Mouse (Mus musculus): ENCODE measurements around the gene Gatd1. TPM values are rescaled to one million over a fixed set of nuclear protein-coding genes. Genes with fewer than 3 reads are reported as not detected.
"Not testable (repeated sequence)": the region's sequence is repeated elsewhere in the genome, so short reads cannot be mapped to it uniquely, and the experiment has no call there.

Gene Gatd1
- total RNA-seq, 2 experiments from 2014 or later: 12.5 to 12.9 TPM

GRCm38 (mm10) chr7:141426948-141427730, 13.2 kb upstream of the Gatd1 start:
- DNase-seq: no peak

DNA sequence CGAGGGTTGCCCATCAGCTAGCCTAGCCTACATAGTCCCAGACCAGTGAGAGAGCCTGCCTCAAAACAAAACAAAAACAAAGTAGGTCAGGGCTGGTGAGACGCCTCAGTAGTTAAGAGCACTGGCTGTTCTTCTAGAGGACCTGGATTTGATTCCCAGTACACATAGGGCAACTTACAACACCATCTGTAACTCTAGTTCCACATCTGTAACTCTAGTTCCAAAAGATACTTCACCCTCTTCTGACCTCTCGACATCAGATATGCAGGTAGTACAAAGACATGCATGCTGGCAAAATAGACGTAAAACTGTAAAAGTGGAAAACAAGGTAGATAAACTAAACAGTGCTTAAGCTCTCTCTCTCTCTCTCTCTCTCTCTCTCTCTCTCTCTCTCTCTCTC, 9.9 kb upstream of the Gatd1 start:
- no peak for DNase-seq

DNA sequence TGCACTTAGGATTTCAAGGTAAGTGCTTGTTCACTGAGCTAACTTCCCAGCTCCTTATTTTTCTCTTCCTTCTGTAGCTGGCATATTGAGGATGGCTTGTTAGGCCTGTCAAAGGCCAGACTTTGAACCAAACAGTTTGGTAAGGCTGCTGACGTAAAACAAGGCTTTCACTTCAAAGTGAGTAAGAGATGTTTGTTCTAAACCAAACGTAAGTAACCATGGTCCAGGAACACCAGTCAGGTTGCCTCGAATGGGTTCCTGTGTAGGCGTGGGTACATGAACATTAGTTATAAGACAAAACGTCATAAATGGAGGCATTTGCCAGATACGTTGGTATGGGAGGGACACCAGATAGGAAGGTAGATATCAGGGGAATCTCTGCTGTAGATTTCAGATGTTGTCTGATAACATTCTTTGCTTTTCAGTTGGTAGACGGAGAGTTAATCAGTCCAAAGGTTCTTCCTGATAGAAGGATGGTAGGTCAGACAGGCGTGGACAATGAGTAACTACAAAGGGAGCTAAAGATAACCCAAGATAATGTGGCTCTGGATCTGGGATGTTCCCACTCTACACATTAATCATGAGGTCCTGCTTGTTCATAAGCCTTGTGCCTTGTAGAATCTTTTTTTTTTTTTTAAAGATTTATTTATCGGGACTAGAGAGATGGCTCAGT, 6.2 kb upstream of the Gatd1 start:
- DNase-seq: no peak

DNA sequence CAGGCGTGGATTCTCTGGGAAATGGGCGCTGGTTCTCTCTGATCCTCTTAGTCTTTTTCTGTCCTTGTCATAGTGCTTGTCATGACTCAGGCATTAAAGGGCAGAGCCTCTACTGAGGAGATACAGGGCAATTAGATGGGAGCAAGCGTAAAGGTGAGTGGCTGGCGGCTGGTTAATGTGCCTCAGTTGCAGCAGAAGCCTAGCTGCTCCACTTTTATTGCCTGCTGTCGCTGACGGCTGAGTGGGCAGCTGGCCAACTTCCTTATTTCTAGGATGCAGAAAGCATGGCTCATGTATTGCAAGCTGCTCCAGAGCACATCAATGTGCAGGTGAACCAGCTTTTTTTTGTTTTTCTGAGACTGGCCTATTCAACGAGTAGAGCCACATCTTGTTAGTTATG, 5.0 kb upstream of the Gatd1 start:
- DNase-seq: no peak

GRCm38 (mm10) chr7:141417731-141418681, 4.1 kb upstream of the Gatd1 start:
- no peak for DNase-seq

GRCm38 (mm10) chr7:141416144-141416841, 2.4 kb upstream of the Gatd1 start:
- no peak for DNase-seq

DNA sequence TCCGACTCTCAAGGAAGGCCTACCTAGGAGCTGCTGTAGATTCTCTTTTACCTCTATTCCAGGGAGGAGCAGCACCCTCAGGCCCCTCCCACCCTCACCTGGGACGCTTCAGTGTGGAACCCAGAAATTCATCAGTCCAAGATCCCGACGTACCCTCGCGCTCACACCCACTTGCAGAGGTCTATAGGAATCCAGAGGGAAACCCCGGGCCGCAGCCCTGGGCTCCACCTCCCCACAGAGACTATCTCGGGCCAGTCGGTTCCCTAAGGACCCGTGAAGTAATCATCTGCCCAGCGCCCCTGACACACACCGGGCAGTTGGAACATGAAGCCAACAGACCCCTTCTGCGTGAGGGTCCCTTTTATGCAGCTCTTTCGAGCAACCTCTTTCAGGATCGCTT, 605 bp downstream of the Gatd1 start:
- DNase-seq: no peak

GRCm38 (mm10) chr7:141411667-141412066, 2.3 kb downstream of the Gatd1 start:
- no peak for DNase-seq

DNA sequence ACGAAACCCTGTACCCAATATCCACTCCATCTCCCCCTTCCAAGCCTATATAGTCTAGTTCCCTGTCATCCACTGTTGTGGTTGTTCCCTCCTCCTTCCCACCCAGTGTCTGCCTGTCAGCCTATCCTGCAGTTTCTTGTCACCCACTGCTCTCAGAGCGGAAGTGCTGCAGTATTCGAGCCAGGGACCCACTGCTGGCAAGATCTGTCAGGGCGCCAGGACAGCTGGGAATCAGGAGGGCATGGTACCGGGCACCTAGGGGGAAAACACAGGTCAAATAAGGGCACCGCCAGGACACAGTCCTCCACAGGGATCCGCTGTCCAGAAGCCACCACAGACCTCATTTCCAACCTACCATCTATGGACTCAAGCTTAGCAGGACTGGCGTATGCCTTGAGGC, 3.3 kb downstream of the Gatd1 start:
- no peak for DNase-seq

GRCm38 (mm10) chr7:141408833-141409232, 5.1 kb downstream of the Gatd1 start:
- peak; percentile 93 for DNase-seq

GRCm38 (mm10) chr7:141407670-141408069, 6.3 kb downstream of the Gatd1 start:
- DNase-seq: not testable (repeated sequence)

DNA sequence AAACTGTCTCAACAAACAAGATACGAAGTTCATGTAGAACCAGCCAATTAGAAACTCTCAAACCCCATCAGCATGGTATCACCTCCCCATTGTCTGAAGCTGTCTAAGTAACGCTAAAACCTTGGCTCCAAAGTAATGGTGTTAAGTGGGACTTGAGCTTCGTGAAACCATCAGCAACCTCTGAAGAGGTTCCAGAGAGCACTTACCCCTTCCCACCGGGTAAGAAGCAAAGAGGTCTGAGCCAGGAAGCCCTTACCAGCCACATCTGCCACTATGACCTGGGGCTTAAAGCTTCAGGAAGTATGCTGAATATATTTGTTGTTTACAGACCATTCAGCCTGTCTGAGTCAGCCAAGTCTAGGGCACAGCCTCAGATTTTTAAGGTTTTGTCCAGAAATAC, 8.5 kb downstream of the Gatd1 start:
- no peak for DNase-seq

DNA sequence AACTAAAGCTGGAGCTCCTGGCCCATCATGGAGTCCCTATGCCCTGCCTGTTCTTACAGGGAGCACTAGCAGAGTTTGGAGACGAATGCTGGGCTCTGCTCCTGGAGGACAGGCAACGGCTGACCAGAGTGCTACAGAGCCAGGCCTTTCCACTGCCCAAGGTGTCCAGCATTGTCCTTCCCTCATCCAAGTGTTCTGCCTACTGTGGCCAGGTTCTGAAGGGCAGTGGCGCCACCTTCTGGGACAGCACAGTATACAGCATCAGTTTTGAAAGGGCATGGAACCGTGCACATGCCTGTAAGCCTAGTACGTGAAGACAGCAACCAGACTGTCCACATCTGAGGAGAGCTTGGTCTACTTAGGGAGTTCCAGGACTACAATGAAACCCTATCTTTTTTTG, 10.6 kb downstream of the Gatd1 start:
- peak; percentile 71 for DNase-seq

DNA sequence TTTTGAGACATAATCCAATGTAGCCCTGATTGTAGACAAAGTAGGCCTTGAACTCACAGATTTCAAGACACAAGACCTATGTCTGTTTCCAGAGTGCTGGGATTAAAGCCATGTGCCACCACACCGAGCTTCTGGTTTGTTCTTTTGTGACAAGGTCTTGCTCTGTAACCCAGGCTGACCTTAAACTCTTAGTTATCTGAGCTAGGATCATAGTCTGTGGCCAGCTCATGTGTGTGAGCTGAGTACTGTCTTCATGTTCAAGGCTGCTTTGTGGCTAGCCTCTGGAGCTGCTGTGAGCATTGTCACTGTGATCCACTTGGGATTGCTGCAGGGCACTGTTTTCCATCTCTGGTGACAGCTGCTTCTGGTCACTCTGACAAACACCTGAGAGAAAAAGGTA, 18.6 kb downstream of the Gatd1 start:
- no peak for DNase-seq

- peak; percentile 79 for DNase-seq
These were observed 19.2 kb downstream of the Gatd1 start for GRCm38 (mm10) chr7:141394771-141395170.

GRCm38 (mm10) chr7:141394158-141394557, 19.8 kb downstream of the Gatd1 start:
- no peak for DNase-seq

GRCm38 (mm10) chr7:141392552-141393222, 21.2 kb downstream of the Gatd1 start:
- no peak for DNase-seq

DNA sequence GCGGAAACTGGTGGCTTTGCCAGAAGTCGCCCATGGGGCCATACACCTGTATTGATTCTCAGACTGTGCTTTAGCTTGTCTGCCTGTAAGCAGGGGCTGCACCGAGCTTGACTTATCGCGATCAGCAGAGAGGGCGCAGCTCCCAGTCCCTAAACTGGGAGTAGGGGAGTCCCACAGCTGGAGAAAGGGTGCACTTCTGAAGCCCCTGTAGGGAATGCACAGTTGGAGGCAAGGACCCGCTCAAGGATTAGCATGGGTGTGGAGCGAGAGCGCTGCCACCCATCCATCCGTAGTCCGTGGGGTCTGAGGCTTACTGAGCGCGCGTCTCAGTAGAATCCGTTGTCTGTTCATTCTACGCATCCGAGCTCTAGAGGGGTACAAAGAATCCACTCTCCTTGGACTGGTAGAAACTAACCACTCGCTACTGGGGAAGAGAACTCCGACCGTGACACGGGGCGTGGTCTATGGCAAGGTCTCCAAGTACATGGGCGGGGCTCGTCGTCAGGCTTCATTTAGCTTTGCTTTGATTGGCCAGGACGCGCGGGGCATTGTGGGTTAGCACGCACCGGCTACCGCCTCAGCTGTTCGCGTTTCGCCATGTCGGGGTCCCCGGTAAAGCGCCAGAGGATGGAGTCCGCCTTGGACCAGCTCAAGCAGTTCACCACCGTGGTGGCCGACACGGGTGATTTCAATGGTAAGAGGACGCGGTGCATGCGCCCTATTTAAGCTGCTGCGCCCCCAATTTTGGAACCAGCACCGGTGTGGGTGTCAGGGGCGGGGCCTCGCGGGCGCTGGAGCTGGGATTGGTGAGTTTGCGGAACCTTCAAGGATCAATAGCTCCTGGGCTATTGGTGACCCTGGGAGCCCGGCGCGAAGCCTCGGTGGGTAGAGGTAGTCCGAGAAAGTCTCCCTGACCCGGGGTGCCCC, 22.0 kb downstream of the Gatd1 start, which contains the start of gene Taldo1:
Taldo1 (plus strand) TSS at position 575 of the 927 bp plus-strand sequence.
- peak; percentile 96 for DNase-seq

DNA sequence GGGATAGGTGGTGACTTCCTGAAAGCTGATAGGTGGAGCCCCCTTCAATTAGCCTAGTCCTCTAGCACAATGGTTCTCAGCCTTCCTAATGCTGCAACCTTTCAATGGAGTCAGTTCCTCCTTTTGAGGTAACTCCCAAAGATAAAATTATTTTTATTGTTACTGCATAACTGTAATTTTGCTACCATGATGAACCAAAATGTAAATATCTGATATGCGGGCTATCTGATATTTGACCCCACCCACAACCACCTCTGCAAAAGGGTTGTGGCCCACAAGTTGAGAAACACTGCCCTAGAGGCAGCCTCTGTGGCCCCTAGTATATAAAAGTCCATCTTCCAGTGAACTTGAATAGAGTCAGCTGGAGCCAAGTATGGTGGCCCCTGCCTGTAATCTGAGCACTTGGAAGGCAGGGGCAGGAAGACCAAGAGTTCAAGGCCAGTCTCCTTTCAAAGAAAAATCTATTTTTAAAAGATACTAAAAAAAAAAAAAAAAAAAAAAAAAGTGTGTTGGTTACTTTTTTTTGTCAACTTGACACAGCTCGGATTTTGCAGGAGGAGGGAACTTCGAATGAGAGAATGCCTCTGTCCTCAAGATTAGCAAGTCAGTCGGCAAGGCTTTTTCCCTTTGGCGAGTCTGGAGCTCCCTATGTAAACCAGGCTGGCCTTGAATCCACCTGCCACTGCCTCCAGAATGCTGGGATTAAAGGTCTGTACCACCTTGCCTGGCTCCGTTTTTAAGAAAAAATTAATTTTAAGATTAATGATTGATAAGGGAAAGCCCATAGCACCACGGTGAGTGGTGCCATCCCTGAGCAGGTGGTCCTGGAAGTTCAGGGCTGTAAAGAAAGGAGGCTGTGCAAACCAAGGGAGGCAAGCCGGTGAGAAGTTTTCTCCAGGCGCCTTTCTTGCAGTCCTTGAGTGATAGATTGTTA, 23.3 kb downstream of the Gatd1 start:
- DNase-seq: no peak

Data from heart, postnatal 4 days (tissue).